Mouse (Mus musculus) CD4-positive, CD25-positive, alpha-beta regulatory T cell, adult 4 months (primary cell): ENCODE measurements around the gene Setx. TPM values are rescaled to one million over a fixed set of nuclear protein-coding genes. Genes with fewer than 3 reads are reported as not detected.
A peak's percentile ranks its signal among the peaks of the same experiment; 100 is the strongest.
"Not testable (repeated sequence)": the region's sequence is repeated elsewhere in the genome, so short reads cannot be mapped to it uniquely, and the experiment has no call there.

Experiments
- ATAC-seq: one replicate; pipeline ENCODE4 v1.8.0; 2017
- polyA plus RNA-seq, 2 experiments: library from polyadenylated mRNA; unstranded; fragments of 100-300 nt; shearing (Covaris generic); gene quantifications; one replicate each; pipeline ENCODE4 v1.2.1; 2017

The Setx gene
- polyA plus RNA-seq = 10 to 100 TPM; 27.6 to 40.7 TPM

DNA sequence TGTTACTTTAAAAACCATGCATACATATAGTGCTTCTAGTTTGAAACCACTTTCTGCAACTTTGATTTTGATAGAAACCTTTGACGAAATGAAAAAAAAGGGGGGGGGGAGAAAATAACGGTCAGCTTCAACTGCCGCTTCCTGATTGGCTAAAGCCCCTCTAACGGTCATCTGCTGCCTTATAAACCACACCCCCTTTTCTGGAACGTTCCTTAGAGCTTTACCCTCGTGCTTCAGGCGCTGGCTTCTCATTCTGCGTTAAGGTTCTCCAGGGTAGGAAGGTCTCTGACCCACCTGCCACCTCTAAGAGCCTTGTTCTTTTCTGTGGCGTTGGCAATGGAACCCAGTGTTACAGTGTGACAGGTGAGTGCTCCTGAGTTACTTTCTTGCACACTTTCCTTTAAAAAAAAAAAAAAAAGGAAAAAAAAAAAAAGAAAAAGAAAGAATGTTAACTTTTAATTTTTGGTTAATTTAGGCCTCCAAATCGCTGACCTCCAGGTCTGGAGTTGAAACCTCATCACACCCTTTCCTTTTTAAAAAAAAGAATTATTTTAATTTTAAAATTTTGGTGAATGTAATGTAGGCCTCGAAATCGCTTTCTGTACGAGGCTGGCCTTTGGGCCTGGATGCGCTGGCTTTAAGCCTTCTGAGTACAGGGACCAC, at the start of gene Setx:
Setx (plus strand) TSS at position 275 of the 663 bp plus-strand sequence.
- no peak for ATAC-seq

DNA sequence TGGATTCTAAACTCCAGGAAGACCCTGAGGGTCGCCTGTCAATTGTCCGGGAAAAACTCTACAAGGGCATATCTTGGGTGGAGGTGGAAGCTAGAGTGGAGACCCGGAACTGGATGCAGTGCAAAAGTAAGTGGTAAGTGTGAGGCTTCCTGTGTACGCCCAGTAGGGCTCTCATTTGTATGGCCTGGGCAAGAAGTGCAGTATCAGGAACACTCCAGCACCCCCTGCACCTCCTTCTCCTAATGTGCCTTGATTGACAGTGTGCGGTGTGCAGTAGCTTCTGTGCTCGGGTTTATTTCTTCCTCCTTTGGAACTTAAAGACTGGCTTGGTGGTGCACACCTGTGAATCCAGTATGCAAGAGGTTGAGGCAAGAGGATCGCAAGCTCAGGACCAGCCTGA, 49.3 kb upstream of the Setx start:
- ATAC-seq = no peak

DNA sequence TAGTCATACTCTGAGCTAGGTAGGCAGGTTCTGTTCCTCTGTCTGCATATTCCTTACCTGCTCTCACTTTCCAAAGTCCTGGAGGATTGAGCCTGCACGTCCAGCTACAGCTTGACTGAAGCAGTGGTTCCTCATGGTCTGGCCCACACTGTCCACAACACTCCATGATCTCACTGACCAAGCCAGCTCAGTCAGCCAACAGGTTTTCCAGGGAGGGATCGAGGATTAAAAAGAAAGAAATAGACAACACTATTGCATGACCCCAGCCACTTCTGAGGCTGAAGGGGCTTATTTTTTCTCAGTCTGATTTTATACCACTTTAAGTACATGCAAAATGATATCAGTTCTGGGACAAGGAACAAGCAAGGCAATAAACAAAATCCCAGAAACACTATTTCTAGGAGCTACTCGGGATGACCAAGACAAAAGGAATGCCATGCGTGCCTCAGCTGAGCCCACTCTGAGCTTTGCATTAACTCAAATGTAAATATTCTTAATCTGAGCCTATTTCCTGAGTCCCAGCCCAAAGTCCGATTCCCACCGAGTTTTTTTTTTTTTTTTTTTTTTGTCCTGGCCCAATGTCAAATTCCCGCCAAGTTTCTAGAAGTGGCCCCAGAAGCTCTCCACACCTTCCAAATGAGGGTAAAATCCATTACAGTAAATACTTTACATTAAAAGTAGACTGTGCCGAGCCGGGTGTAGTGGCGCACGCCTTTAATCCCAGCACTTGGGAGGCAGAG, 48.5 kb upstream of the Setx start:
- no peak for ATAC-seq

DNA sequence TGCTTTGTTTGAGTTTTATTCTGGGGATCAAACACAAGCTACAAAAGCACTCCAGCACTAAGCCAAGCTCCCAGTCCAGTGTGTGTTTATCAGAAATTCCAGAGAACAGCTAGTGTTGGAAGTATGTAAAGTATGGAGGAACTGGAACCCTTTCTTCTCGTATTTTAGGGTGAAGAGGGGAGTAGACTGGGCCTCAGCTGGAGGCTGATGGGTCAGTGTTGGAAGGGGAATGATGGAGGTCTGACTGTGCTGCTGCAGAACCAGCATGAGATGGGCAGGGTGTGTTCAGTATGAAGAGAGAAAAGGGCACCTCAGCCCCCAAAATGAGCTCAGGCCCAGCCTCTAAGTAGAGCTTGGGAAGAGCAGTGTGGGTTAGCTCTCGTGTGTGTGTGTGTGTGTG, 47.8 kb upstream of the Setx start:
- no peak for ATAC-seq

DNA sequence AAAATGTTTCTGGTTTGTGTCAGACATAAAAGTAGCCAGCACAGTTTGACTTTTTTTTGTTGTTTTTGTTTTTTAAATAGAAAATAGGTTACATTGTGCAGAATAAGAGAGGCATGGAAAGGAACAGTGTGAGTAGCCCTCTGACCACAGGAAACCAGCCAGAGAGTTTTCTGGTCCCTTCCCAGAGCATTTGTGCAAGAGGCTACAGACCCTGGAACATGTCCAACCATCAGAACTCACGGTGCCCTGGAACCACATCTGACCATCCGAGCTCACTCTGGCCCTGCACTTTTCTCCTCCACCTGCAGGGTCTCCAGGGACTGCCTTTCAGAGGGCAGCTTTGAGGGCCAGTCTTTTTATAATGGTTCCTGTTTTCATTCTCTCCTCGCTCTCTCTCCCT, 42.0 kb upstream of the Setx start:
- no peak for ATAC-seq

DNA sequence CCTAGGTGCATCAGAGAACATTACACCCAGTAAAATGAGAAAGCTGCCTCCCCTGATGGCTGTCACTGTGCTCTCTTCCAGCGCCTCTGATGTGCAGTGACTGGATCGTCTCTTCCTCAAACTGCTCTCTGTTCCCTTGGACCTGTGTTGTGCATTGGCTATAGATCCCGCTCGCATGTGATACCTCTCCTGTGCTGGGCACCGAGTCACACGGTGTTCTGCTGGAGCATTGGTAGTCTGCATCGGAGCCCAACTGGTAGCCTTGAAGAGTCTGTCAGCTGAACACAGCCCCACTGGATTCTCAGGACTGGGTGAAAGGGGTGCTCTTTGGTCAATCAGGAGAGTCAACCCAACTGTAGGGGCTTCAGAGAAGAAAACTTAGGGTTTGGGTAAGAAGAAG, 38.0 kb upstream of the Setx start:
- no peak for ATAC-seq

DNA sequence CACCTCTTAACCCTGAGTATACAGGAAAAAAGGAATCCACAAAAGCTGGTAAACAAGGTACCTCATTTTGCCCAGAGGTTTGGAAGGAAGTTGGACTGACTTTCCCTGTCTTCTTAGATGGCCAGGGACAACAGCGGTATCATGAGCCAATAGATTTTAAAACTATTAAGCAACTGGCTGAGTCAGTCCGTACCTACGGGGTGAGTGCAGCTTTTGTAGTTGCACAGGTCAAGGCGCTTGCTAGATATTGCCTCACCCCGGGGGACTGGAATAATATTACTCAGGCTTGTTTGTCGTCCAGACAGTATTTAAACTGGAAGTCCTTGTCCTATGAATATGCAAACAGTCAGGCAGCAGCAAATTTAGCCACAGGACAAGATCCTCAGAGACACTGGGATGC, 34.7 kb upstream of the Setx start:
- ATAC-seq = not testable (repeated sequence)

DNA sequence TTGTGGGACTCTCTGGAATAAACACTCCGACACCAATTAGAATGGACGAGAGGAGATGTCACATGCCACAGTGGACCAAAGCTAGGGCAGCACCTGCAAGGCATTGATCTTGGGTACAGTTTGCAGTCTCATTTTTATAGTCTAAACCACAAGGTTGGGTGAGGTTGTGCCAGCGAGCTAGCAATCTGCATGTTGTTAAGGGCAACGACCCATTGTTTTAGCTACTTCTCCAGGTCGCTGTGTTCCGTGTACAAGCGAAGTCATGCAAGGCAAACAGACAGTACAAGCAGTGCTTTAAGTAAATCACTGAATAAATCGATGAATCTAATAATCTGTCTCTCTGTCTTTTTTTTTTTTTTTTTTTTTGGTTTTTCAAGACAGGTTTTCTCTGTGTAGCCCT, 28.3 kb upstream of the Setx start:
- ATAC-seq = peak; percentile 76

DNA sequence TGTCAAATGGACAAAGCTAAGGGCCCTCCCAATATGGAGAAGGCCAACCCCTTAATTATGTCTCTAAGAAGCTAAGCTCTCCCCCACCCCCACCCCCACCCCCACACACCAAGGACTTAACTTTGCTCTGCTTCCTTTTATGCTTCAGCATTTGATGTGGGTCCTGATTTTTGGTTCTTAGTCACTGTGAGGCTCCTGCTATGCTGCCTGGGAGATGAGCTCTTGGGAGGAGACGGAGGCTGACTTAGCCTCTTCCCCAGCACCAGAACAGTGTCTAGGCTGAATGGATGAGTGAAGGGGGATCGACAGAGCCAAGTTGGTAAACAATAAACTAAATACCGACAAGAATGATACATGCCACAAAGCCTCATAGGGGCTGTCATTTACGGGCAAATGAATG, 27.2 kb upstream of the Setx start:
- ATAC-seq = peak; percentile 33

DNA sequence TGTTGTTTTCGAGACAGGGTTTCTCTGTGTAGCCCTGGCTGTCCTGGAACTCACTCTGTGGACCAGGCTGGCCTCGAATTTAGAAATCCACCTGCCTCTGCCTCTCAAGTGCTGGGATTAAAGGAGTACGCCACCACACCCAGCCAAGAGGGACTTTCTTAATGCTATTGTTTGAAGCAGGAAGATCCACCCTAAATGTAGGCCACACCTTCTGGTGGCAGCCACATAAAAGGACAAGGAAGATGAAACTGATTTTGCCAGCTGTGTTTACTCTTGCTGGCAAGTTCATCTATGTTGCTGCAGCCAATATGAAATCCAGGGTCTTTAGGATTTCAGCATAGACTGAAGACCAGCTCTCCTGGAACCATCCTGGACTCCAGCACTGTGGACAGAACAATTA, 26.5 kb upstream of the Setx start:
- peak; percentile 80 for ATAC-seq

DNA sequence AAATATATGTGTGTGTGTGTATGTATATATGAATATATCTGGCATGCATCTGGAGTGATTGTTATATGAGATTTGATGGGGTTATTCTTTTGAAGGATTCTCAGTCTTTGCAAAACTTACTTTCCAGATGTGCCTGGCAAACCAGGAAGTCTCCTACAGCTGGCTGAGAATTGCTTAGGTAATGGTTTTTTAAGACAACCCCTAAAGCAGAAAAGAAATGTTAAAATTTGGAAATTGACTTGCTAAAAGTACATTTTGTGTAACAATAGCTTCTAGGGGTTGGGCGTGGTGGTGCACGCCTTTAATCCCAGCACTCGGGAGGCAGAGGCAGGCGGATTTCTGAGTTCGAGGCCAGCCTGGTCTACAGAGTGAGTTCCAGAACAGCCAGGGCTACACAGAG, 26.0 kb upstream of the Setx start:
- ATAC-seq = not testable (repeated sequence)

DNA sequence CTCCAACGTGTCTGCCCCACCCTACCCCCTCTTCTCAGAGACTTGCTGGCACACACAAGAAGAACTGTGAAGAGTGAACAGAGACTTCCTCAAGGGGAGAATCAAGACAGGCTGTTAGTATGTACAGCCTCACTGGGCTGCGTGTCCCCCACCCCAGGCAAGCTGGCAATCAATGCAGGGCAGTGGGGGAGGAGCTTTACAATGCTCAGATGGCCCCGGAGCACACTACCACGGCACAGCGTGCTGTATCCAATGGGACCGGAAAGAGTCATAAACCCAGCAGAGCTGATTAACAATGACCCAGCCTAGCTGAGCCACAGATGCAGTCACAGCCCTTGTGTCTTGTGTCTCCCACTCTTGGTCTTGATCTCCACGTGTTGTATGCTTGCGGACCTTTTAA, 25.2 kb upstream of the Setx start:
- ATAC-seq = no peak

DNA sequence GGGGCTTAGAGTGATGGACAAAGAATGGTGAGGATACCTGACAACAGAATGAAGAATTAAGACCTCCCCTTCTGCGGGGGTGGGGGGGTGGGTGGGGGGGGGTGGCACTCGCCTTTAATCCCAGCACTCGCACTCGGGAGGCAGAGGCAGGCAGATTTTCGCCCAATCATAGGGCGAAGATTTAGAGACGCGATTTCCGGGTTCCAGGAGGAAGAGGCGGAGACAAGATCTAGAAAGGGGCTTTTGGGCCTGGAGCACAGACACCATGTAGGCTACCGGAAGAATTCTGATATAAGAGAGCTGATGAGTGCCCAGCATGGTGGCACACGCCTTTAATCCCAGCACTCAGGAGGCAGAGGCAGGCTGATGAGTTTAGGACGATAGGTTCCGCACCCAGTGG, 24.3 kb upstream of the Setx start:
- ATAC-seq = no peak

DNA sequence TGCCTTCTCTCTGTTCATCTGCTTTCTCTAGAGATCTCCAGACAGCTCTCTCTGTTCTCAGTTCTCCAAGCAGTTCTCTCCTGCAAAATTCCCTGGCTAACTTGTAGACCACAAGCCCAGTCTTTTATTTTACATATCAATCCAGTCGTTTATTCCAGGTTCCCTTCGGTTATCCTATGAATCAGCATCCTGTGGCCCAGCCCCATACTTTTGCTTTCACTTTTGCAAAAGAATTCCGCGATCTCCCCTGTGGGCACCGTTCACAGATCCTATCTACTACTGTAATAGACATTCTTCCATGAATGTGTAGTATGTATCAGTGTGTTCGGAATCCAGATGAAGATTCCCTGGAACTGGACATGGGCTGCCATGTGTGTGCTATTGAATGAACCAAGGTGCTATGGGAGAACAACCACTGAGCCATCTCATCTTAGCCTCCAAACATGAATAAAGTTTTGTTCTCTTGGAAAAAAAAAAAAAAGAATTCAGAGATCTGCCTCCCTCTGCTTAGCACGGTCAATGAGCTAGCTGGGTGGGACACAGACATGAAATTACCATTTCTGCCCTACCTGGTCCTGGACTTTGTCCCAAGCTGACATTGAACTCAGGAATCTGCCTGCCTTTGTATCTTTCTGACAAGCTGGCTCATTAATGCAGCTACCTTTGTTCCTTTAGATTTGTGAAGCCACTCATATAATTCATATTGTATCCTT, 23.0 kb upstream of the Setx start:
- peak; percentile 40 for ATAC-seq

DNA sequence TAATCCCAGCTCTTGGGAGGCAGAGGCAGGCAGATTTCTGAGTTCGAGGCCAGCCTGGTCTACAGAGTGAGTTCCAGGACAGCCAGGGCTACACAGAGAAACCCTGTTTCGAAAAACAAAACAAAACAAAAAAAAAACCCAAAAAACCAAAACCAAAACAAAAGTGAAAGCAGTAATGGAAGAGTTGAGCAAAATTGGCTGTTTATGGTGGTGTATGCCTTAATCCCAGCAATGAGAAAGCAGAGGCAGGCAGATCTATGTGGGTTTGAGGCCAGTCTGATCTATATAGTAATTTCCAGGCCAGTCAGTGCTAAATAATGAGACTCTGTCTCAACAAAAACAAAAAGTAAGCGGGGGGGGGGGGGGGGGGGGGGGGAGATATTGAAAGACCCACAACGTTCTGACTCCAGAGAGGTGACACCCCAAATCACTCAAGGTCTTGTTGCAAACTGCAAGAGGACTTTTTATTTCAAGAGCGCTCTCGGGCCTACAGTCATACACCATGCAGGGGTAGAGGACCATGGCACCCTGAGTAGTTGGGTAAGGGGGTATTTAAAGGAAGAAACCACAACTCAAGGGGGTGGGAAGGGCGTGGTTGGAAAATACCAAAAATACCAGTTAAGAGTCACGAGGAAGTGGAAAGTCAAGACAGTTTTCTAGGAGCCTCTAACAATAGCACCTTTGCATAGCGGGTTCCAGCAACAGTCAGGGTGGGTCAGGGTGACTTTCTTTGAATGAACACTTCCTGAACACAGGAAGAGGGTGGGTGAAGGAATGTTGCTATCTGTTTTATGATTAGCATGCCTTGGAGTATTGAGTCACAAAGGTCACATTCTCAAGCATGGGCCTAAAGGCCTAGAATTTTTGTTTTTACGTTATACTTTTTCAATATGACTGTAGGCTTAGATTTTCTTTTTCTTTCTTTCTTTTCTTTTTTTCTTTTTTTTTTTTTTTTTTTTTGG, 21.3 kb upstream of the Setx start:
- peak; percentile 32 for ATAC-seq

DNA sequence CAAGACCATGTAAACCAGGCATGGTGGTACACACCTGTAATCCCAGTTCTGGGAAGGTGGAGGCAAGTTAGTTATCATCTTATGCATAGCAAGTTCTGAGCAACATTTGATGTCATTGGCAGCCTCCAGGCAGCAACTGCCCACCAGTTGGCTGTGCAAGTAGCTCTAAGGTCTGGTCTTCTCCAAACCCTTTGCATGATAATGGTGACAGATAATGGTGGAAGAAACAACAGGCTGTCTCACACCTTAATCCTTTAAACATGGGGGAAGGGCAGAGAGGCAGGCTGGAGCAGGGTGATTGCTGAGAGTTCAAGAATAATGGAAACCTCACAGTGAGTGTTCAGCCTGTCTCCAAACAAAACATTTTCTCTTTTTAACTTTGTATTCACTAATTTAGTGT, 3.0 kb upstream of the Setx start:
- ATAC-seq = no peak

DNA sequence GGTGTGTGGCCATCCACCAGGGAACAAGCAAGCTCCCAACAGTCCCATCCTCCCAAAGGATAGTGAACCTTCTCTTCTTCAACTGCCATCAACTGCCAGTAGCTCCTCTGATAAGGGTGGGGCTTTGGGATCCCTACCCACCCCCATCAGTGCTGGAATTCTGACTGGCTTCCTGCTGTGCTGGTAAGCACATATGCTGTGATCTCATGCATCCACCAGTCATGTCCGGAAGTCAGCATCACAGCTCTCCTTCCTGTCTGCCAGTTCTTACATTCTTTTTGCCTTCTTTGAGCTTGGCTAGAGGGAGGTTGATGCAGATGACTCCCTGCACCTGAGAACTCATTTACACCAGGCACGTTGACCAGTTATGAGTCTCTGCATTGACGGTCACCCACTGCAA, 1.5 kb upstream of the Setx start:
- peak; percentile 37 for ATAC-seq

DNA sequence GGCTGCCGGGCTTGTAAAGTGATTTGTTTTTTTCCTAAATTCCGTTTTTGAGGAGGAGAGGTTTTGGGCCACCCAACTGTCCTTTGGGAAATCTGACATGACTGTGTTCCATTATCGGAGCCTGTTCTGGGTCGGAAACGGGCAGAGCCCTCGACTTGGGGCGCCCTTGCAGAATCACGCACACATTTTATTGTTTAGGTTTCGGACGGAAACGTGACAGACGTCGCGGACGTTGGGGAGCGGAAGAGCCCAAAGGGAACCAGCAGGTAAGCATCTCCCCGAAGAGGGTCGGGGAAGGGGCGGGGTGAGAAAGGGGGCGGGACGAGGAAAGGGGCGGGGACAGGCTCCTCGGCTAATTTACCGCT, 572 bp downstream of the Setx start:
- no peak for ATAC-seq

DNA sequence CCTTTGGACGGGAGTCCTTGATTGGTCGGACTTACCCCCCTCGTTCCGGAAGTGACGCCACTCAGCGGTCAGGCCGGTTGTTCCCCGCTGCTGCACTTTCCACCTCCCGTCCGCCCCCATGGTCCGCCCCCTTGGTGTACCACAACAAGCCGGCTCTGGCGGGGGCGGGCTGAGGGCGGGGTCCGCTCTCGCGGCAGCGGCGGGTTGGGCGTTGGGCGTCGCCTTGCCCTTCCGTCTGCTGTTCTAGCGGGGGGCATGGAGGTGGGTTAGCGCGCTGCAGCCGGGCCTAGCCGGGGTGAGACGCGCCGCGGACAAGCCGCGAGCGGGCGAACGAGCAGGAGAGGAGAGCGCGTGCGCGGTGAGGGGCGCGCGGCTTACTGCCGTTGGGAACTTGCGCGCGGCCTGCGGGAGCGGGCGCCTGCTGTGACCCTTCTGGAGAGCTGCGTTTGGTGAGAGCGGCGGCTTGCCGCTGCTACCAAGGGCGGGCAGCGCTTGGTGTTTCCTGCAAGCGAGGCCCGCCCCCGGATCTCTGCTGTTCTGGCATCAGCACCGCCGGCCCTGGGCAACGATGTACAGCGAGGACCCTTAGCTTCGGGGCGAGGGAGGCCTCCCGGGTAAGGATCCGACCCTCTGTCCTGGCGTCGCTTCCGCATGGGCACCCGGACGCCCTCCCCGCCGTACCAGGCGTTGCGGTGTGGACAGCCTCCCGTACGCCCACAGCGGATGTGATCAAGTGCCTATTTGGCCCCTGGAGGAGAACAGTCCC, 1.1 kb downstream of the Setx start:
- ATAC-seq = peak; percentile 88

DNA sequence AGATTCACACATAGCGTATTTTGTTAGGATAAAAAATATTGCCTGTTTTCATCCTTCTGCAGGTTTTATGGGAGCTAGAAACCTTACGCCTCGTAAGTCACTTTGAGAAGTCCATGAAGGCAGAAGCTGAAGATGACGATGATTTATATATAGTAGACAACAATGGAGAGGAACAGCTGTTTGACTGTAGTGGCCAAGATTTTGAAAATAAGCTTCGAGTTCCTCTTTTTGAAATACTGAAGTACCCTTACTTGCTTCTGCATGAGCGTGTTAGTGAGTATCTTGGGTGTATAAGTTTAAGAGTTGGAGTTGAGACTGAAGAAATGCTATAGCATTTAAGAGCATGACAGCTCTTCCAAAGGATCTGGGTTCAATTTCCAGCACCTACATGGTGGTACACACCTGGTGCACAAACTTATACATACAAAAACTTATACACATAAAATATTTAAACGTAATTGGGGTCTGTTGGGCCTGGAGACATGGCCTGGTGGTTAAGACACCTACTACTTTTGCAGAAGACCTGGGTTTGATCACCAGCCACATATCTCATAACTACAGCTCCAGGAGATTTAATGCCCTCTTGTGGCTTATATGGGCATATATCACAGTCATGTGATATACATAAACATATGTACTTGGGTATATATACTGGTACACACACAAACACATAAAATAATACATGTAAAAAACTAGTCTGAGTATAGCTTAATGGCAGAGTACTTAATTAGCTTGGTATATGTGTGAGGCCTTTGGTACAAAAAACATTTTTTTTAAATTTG, 6.3 kb downstream of the Setx start:
- ATAC-seq = peak; percentile 45

DNA sequence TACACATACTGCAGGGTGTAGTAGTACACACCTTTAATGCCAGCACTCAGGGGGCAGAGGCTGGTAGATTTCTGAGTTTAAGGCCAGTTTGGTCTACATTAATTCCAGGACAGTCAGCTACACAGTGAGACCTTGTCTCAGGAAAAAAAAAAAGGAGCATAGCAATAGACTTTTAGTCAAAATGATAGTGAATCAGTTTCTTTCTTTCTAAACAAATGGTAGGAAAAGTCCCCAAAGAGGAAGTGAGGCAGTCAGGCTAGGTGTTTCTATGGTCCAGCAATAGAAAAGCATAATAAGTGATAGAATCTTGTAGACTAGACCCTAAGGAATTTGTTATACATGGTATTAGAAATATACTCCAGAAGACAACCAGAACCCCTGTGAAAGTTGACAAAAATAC, 11.2 kb downstream of the Setx start:
- ATAC-seq = no peak
